Mouse (Mus musculus): Measurements from ENCODE around the gene Fmnl3.
A peak's percentile ranks its signal among the peaks of the same experiment; 100 is the strongest.

DNA sequence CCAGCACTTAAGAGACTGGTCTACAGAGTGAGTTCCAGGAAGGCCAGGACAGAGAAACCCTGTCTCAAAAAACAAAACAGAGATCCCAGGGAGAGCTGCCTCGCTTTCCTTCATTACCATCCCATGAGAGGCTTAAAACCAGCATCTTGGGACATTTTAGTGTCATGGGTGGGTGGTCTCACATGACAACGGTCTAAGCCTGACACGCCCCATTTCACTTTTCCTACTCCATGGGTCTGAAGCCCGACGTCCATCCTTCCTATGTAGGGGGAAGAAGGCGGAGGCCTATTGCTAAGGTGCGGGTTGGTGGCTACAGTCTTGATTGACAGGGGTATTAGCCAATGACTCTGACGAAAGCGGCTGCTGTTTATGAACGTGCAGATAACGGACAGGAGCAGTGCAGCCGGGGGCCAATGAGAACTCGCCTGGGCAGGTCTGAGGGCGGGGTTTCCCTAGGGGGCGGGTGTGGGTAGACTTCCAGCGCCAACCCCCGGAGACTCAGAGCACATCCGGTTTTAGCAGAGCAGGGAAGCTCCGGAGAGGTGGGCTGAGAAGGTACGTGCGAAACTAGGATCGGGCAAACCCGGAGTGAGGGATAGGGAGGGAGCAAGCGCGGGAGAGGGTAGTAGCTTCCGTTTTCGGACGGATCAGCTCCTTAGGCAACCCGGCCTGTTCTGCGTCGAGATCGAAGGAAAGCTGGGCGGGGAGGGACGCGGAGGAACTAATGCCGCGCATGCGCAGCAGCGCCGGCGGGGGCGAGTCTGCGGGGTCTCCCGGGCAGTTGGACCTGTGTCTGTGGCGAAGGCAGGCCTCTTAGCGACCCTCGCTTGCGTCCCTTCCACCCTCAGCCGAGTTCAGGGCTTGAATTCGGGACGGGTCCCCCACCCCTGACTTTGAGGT is 22.5 kb upstream of the Fmnl3 start, which contains the start of gene Tmbim6:
- TF ChIP-seq GATA1 (IDR thresholded peaks at IDR 0.05; ENCODE audit: borderline replicate concordance, low read length) (peak; percentile 79; the same call in 2 of the 3 replicates), FLI1 (IDR thresholded peaks at IDR 0.05; ENCODE audit: low read length) (peak; percentile 41; the same call in 1 of the 2 replicates)
